Mouse (Mus musculus) limb, embryonic 13.5 days (tissue): ENCODE measurements around the gene Il12rb2. TPM values are rescaled to one million over a fixed set of nuclear protein-coding genes. Genes with fewer than 3 reads are reported as not detected.

Experiments
- ATAC-seq: fragments of 200-750 bp; cut with Nextera tagmentation; 2 replicates; pipeline ENCODE4 v1.8.0; 2017; ENCODE audit warnings: low read depth, moderate number of reproducible peaks, moderate TSS enrichment; ENCODE audit not compliant: low FRiP score
- H3K27ac ChIP-seq: fragments of 300-500 bp; sonication (generic); 2 replicates; pipeline ENCODE4 v1.5.1; 2015; ENCODE audit warnings: inconsistent platforms, mild to moderate bottlenecking, moderate library complexity
- H3K27me3 ChIP-seq: fragments of 300-500 bp; sonication (generic); 2 replicates; pipeline ENCODE4 v1.6.1; 2015; ENCODE audit warnings: mild to moderate bottlenecking, inconsistent platforms
- H3K36me3 ChIP-seq: fragments of 300-500 bp; sonication (generic); 2 replicates; pipeline ENCODE4 v1.6.1; 2015; ENCODE audit warnings: inconsistent platforms, mild to moderate bottlenecking, moderate library complexity
- H3K4me1 ChIP-seq: fragments of 300-500 bp; sonication (generic); 2 replicates; pipeline ENCODE4 v1.6.1; 2015; ENCODE audit warnings: inconsistent platforms
- H3K4me2 ChIP-seq: fragments of 300-500 bp; sonication (generic); replicated peaks from 2 replicates; pipeline ENCODE4 v1.6.1; 2015; ENCODE audit warnings: inconsistent platforms, mild to moderate bottlenecking, moderate library complexity
- H3K4me3 ChIP-seq: fragments of 300-500 bp; sonication (generic); 2 replicates; pipeline ENCODE4 v1.5.1; 2015; ENCODE audit warnings: moderate library complexity, mild to moderate bottlenecking, inconsistent platforms
- H3K9ac ChIP-seq: fragments of 300-500 bp; sonication (generic); 2 replicates; pipeline ENCODE4 v1.6.1; 2015; ENCODE audit warnings: mild to moderate bottlenecking, inconsistent platforms
- H3K9me3 ChIP-seq: fragments of 300-500 bp; sonication (generic); 2 replicates; pipeline ENCODE4 v1.6.1; 2016; ENCODE audit warnings: inconsistent platforms
- WGBS: fragments of 180-500 bp; shearing (Covaris S2); methylation state at CpG from one replicate; pipeline ENCODE4 v1.1.7; 2015; 5-methylcytosine and 5-hydroxymethylcytosine counted together
- polyA plus RNA-seq: library from polyadenylated mRNA; unstranded; fragments of >200 nt; fragmentation: Nextera tagmentation; extraction: Ambion mirVana; gene quantifications from 2 replicates; pipeline ENCODE4 v1.2.1, GENCODE M21; 2015

Gene Il12rb2
- polyA plus RNA-seq, 1 experiment from 2014 or later: 0.15 TPM

DNA sequence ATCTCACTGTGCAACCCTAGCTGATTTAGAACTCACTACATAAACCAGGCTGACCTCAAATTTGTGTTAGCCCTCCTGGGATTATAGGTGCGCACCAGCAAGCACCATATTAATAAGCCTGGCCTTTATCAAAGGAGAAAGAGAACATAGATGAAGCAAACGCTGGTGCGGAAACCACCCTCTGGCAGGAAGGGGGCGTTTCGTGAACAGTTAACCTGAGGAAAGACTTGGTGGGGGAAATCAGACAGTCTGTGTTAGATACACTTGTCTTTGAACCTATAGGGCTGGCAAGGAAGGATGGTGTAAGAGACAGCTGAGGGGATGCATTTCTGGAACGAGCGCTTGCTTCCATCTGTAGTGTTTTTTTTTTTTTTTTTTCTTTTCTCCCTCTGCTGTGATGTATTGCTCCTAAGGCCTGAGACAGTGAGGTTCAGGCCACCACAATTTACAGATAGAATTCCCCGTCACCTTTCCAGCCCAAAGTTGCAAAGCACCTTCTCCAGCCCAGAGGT lies 58.1 kb downstream of the Il12rb2 start:
- Histone ChIP-seq H3K9ac (no peak overlapping the region), H3K36me3 (no peaks in the 10 kb centered on the region), H3K4me3 (no peak overlapping the region), H3K9me3 (no peaks in the 10 kb centered on the region), H3K27ac (no peak overlapping the region), H3K4me1 (no peaks in the 10 kb centered on the region), H3K27me3 (no peaks in the 10 kb centered on the region), H3K4me2 (no peak overlapping the region)
- no peak for ATAC-seq
- WGBS: 75% methylated on average over 8 of the region's 8 CpGs

- H3K36me3 ChIP-seq: no peaks in the 10 kb centered on the region
- 61% methylated on average over 5 of the region's 5 CpGs for WGBS
- no peak overlapping the region for H3K4me3 ChIP-seq
- no peak for ATAC-seq
- no peaks in the 10 kb centered on the region for H3K9me3 ChIP-seq
- H3K27me3 ChIP-seq: no peaks in the 10 kb centered on the region
- no peak overlapping the region for H3K4me2 ChIP-seq
- H3K9ac ChIP-seq: no peak overlapping the region
- H3K27ac ChIP-seq: no peak overlapping the region
- H3K4me1 ChIP-seq: no peaks in the 10 kb centered on the region
These were observed 58.9 kb downstream of the Il12rb2 start for GRCm38 (mm10) chr6:67317068-67317467.

DNA sequence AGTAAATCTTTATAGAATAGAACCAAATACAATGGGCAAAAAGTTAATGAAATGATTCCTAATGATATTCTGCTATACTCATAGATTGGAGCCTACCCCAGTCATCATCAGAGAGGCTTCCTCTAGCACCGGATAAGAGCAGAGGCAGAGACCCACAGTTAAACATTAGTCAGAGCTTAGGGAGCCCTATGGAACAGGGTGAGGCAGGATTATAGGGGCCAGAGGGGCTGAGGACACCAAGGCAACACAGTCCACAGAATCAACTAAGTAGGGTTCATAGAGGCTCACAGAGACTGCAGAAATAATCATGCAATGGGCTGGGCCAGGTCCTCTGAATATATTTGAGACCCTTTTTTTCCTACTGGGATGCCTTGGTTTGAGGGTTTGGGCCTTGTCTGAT lies 61.3 kb downstream of the Il12rb2 start:
- WGBS: 68% methylated on average over 1 of the region's 1 CpGs
- H3K4me3 ChIP-seq: no peak overlapping the region
- no peaks in the 10 kb centered on the region for H3K27me3 ChIP-seq
- H3K9ac ChIP-seq: no peak overlapping the region
- H3K4me2 ChIP-seq: no peak overlapping the region
- no peaks in the 10 kb centered on the region for H3K36me3 ChIP-seq
- no peak overlapping the region for H3K27ac ChIP-seq
- H3K9me3 ChIP-seq: no peaks in the 10 kb centered on the region
- H3K4me1 ChIP-seq: no peaks in the 10 kb centered on the region
- no peak for ATAC-seq

- ATAC-seq: no peak
- no peak overlapping the region for H3K9ac ChIP-seq
- no peak overlapping the region for H3K4me3 ChIP-seq
These were observed 66.2 kb downstream of the Il12rb2 start for GRCm38 (mm10) chr6:67309752-67310151.

DNA sequence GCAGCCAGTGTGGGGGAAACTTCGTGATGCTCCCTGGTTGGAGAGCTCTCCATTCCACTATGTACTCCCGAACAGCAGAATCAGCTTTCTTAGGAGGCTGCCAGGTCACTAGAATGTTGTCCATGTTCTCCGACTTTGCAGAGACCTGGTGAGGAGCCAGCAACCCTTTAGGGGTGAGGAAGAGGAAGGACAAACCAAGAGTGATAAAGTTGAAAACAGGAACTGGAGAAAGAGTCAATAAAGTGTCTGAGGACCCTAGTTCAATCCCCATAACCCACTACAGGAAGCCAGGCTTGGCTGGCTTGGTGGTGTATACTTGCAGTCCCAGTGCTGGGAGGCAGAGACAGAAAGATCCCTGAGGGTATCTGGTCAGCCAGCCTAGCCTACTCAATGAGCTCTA lies 67.0 kb downstream of the Il12rb2 start:
- Histone ChIP-seq H3K4me1 (no peaks in the 10 kb centered on the region), H3K27me3 (no peaks in the 10 kb centered on the region), H3K9me3 (no peaks in the 10 kb centered on the region), H3K27ac (no peak overlapping the region), H3K36me3 (no peaks in the 10 kb centered on the region), H3K4me3 (no peak overlapping the region), H3K9ac (no peak overlapping the region), H3K4me2 (no peak overlapping the region)
- 78% methylated on average over 3 of the region's 3 CpGs for WGBS
- no peak for ATAC-seq

More at GRCm38 (mm10) chr6:67309752-67310151, 66.2 kb downstream of the Il12rb2 start:
- Histone ChIP-seq H3K36me3 (no peaks in the 10 kb centered on the region), H3K9me3 (no peaks in the 10 kb centered on the region), H3K27ac (no peak overlapping the region), H3K4me1 (no peaks in the 10 kb centered on the region), H3K4me2 (no peak overlapping the region), H3K27me3 (no peaks in the 10 kb centered on the region)
- WGBS: 82% methylated on average over 3 of the region's 3 CpGs

GRCm38 (mm10) chr6:67303210-67303609 lies 72.8 kb downstream of the Il12rb2 start:
- no peaks in the 10 kb centered on the region for H3K9me3 ChIP-seq
- H3K4me2 ChIP-seq: no peak overlapping the region
- no peaks in the 10 kb centered on the region for H3K27me3 ChIP-seq
- H3K36me3 ChIP-seq: no peaks in the 10 kb centered on the region
- WGBS: 68% methylated on average over 10 of the region's 10 CpGs
- H3K9ac ChIP-seq: no peak overlapping the region
- peaks cover 8% of the 10 kb centered on the region for H3K4me1 ChIP-seq
- no peak overlapping the region for H3K27ac ChIP-seq
- H3K4me3 ChIP-seq: no peak overlapping the region
- ATAC-seq: no peak

GRCm38 (mm10) chr6:67302471-67302870 lies 73.5 kb downstream of the Il12rb2 start:
- 83% methylated on average over 4 of the region's 4 CpGs for WGBS
- H3K4me3 ChIP-seq: no peak overlapping the region
- no peak for ATAC-seq
- H3K9me3 ChIP-seq: no peaks in the 10 kb centered on the region
- no peak overlapping the region for H3K9ac ChIP-seq
- H3K27ac ChIP-seq: no peak overlapping the region
- peaks cover 8% of the 10 kb centered on the region for H3K4me1 ChIP-seq
- no peak overlapping the region for H3K4me2 ChIP-seq
- H3K27me3 ChIP-seq: no peaks in the 10 kb centered on the region
- H3K36me3 ChIP-seq: no peaks in the 10 kb centered on the region

DNA sequence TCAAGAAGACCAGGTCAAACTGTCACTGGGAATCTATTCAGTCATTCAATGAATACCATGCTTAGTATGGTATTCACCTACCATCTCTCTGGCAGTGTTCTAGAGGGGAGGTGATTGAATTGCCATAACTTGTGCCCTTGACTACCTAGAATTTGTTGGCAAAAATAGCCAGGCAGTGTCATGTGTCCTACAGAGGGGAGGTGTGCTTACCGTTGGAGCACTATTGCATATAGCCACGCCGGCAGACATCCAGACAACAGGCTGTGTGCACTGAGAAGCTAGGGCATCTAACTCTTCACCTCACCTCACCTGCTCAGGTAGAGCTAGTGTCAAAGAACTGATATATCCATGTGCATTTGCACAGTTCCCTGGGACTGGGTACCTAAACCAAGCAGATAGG lies 74.8 kb downstream of the Il12rb2 start:
- H3K27me3 ChIP-seq: no peaks in the 10 kb centered on the region
- H3K4me2 ChIP-seq: no peak overlapping the region
- H3K27ac ChIP-seq: no peak overlapping the region
- ATAC-seq: no peak
- peaks cover 8% of the 10 kb centered on the region for H3K4me1 ChIP-seq
- H3K9me3 ChIP-seq: no peaks in the 10 kb centered on the region
- 86% methylated on average over 3 of the region's 3 CpGs for WGBS
- H3K4me3 ChIP-seq: no peak overlapping the region
- no peak overlapping the region for H3K9ac ChIP-seq
- H3K36me3 ChIP-seq: no peaks in the 10 kb centered on the region

- no peak overlapping the region for H3K4me2 ChIP-seq
- no peak overlapping the region for H3K9ac ChIP-seq
- H3K4me1 ChIP-seq: peaks cover 8% of the 10 kb centered on the region
- no peak overlapping the region for H3K27ac ChIP-seq
- 38% methylated on average over 6 of the region's 6 CpGs for WGBS
- no peaks in the 10 kb centered on the region for H3K27me3 ChIP-seq
- ATAC-seq: no peak
- no peak overlapping the region for H3K4me3 ChIP-seq
- no peaks in the 10 kb centered on the region for H3K9me3 ChIP-seq
- no peaks in the 10 kb centered on the region for H3K36me3 ChIP-seq
These were observed 75.3 kb downstream of the Il12rb2 start for GRCm38 (mm10) chr6:67300710-67301163.

- no peaks in the 10 kb centered on the region for H3K9me3 ChIP-seq
- H3K27me3 ChIP-seq: no peaks in the 10 kb centered on the region
- H3K4me3 ChIP-seq: no peak overlapping the region
- no peak for ATAC-seq
- H3K4me1 ChIP-seq: peaks cover 8% of the 10 kb centered on the region
- H3K36me3 ChIP-seq: no peaks in the 10 kb centered on the region
- no peak overlapping the region for H3K27ac ChIP-seq
- H3K4me2 ChIP-seq: no peak overlapping the region
- H3K9ac ChIP-seq: no peak overlapping the region
- 65% methylated on average over 4 of the region's 4 CpGs for WGBS
These were observed 75.7 kb downstream of the Il12rb2 start for GRCm38 (mm10) chr6:67300300-67300699.

- Histone ChIP-seq H3K27me3 (no peaks in the 10 kb centered on the region), H3K27ac (no peak overlapping the region), H3K9ac (no peak overlapping the region), H3K36me3 (no peaks in the 10 kb centered on the region), H3K9me3 (no peaks in the 10 kb centered on the region), H3K4me1 (peaks cover 8% of the 10 kb centered on the region), H3K4me3 (no peak overlapping the region), H3K4me2 (no peak overlapping the region)
- 84% methylated on average over 5 of the region's 5 CpGs for WGBS
- no peak for ATAC-seq
These were observed 77.2 kb downstream of the Il12rb2 start for GRCm38 (mm10) chr6:67298742-67299141.

DNA sequence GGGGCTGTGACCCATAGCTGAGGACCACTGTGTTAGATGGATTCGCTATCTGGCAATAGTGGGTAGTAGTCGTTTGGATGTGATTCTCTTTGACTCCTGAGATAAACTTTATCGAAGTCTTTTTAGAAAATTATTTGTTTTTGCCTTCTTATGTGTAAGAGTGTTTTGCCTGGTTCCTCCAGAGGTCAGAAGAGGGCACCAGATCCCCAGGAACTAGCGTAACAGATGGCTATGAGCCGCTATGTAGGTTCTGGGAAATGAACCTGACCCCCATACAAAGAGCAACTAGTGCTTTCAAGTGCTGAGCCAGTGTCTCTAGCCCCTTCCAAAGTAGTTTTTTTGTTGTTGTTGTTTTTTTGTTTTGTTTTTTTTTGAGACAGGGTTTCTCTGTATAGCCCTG lies 79.9 kb downstream of the Il12rb2 start:
- ATAC-seq: no peak
- Histone ChIP-seq H3K4me2 (no peak overlapping the region), H3K27me3 (no peaks in the 10 kb centered on the region), H3K36me3 (peaks cover 7% of the 10 kb centered on the region; the same call in 1 of the 2 replicates), H3K4me1 (peaks cover 8% of the 10 kb centered on the region), H3K9ac (no peak overlapping the region), H3K9me3 (no peaks in the 10 kb centered on the region), H3K27ac (no peak overlapping the region), H3K4me3 (no peak overlapping the region)
- WGBS: 60% methylated on average over 5 of the region's 5 CpGs

DNA sequence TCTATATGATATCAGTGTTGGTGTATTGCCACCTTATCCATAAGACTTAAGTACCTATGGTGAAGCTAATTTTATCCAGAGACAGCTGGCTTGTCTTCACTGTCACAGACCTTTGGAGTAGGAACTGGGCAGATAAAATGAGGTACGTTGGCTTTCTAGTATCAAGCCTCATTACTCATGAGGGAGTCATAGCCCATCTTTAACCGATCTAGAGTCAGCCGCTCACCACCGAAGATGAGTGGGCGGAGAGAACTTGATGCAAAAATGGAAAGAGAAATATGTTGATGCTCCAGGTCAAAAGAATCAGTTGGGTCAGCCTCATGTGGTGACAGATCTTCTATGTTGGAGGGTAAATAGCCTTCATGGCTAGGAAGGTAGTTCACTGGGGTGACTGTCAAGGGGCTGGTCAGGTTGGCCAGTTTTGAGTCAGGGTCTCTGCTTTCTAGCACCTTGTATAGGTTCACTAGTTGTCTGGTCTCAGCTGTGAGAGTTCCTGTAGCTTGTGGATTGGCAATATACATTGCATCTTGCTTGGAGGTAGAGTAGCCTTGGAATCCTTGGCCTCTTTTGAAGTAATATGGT lies 83.9 kb downstream of the Il12rb2 start:
- H3K36me3 ChIP-seq: peaks cover 18% of the 10 kb centered on the region; the same call in 1 of the 2 replicates
- H3K27me3 ChIP-seq: no peaks in the 10 kb centered on the region
- H3K27ac ChIP-seq: no peak overlapping the region
- no peak overlapping the region for H3K4me3 ChIP-seq
- H3K4me2 ChIP-seq: no peak overlapping the region
- no peak overlapping the region for H3K9ac ChIP-seq
- H3K4me1 ChIP-seq: no peaks in the 10 kb centered on the region
- no peak for ATAC-seq
- WGBS: 87% methylated on average over 5 of the region's 5 CpGs
- H3K9me3 ChIP-seq: no peaks in the 10 kb centered on the region
